Mouse (Mus musculus) gastrocnemius, postnatal 10 days (tissue): ENCODE measurements around the gene Zfp672. TPM values are rescaled to one million over a fixed set of nuclear protein-coding genes. Genes with fewer than 3 reads are reported as not detected.
"Not testable (repeated sequence)": the region's sequence is repeated elsewhere in the genome, so short reads cannot be mapped to it uniquely, and the experiment has no call there.

ENCODE experiments used
- DNase-seq: peaks from one replicate; pipeline ENCODE4 v3.0.0; 2021; ENCODE audit warnings: mixed read lengths
- long read RNA-seq, 2 experiments: library from polyadenylated mRNA; stranded (forward); transcript quantifications; one replicate each; pipeline ENCODE4 v2.0.0; 2021
- total RNA-seq, 2 experiments: library from RNA; stranded (reverse); gene quantifications; 2 replicates each; pipeline ENCODE4 v1.2.3; 2021

Gene Zfp672
- total RNA-seq, result 10 to 100 TPM; 31.0 to 41.3 TPM
- long read RNA-seq, experiment 1, partial matches to known transcripts, result 0 of 35 reads
- long read RNA-seq, experiment 1, other reads (novel, unspliced or antisense), result 25 of 35 reads
- long read RNA-seq, experiment 2, transcript Zfp672-206 (3 exons, 426 nt), result major isoform, 5 of 37 reads
- long read RNA-seq, experiment 2, partial matches to known transcripts, result 1 of 37 reads
- long read RNA-seq, experiment 2, other reads (novel, unspliced or antisense), result 18 of 37 reads

DNA sequence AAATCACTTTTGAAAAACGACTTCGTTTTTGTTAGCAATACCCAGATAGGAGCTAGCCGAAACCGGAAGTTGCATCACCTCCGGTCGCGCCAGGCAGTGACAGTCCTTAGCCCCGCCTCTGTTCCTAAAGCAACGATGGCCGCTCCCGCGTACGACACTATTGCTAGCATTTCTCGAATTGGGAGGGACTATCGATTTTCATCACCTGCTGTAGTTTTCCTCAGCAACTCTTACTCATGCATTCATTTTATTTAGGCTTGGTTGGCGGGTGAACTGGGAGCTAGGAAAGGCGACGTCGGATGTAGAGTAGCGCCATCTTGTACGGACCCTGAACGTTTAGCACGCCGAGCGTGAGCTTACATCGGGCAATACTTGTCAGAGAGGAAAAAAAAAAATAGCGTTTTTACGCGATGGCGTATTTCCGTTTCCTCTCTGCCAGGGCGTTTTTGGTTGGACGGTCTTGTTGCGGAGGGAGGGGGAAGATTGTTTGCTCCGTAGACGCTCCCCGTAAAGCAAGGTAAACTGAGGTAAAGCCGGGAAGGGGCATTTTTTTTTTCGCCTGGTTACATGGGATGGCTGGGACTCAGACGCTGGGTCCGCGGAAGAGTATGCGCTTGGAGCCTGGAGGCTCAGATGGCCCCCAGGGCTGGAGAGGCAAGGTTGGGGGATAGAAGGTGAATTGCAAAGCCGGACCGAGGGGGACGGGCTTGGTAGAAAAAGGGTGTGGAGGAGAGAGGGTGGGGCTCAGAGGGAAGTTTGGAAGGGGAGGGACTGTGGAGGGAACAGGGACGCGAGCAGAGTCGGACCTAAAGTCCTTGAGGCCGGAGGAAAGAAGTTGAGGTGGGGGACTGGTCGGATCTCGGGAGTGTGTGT is at the start of gene Zfp672, which contains the start of gene Sh3bp5l:
Gene Zfp672, minus strand, starts transcription at position 64 of the 873 bp plus-strand sequence.
Gene Sh3bp5l, plus strand, starts transcription at position 449 of the 873 bp plus-strand sequence.
- DNase-seq, result peak; percentile 82

DNA sequence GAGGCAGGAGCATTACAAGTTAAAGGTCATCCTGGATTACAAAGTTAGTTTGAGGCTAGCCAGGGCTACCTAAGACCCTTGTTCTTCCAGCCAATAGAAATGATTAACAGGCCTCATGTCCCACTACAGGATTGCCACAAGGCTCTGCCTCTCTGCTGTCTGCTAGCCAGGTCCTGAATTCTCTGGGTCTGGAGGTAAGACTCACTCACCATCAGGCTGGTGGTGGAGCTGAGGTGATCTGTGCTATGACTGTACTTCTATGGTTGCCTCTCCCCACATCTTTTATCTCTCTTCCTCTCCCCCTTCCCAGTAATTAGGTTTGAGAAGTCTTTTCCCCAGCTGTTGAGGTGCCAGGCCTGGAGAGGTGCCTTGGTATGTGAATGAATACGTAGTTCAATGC is 49.4 kb upstream of the Zfp672 start:
- no peak for DNase-seq

GRCm38 (mm10) chr11:58378763-58379278 is 48.7 kb upstream of the Zfp672 start, which contains the start of gene Lypd8:
Gene Lypd8 (plus strand): TSS chr11:58379043.
- DNase-seq, result no peak

GRCm38 (mm10) chr11:58377686-58378085 is 47.5 kb upstream of the Zfp672 start:
- DNase-seq, result no peak

DNA sequence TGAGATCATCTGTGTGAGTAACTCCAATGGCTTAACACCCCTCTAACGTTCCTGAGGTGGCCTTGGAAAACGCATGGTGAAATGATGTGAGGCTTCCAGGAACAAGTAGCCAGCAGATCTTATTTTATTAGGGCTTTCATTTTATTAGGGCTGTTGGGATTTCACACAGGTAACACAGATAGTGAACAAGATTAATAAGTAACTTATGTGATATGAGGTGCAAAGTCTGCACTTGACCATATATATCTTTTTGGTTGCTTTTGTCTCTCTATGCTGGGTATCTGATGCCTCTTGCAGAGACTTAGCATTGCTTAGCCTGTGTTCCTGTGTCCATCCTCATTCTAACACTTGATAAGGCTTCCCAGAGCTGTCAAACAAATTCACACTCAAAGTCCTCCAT is 47.1 kb upstream of the Zfp672 start:
- DNase-seq, result no peak

- not testable (repeated sequence) for DNase-seq
Measured at GRCm38 (mm10) chr11:58366191-58366590, 36.1 kb upstream of the Zfp672 start.

DNA sequence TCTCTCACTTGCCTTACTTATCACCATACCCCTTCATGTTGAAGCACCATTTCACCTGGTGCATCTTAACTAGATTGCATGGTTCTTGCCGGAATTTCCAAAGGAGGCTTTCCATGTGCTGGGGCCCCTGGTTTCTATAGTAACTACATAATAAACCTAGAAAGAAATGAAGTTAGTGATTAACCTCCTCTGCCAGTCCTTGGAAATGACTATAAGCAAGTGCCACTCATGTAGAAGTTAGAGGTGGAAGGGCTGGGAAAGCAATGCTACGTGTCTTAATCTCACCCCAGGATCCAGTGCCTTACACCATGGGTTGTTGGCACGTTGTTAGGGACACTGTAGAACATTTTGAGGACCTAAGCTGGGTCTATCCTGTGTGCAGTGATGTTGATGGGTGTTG is 34.3 kb upstream of the Zfp672 start:
- no peak for DNase-seq

DNA sequence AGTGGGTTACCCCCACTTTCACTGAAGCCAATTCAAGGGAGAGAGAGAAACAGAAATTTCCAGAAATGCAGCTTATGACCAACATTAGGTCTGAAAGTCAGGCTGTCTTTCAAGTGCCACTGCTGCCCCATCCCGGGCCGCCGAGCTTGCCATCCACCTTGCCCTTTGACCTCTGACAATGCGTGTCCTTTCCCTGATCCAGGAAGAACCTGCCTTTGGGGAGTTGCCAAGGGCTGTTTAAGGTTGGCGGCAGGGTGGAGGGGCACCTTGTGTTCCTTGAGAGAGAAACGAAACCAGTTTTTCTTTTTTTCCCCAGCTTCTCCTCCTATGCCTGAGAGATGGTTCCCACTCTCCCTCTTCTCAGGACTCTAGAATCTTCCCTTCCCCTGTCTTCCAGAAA is 32.4 kb upstream of the Zfp672 start:
- not testable (repeated sequence) for DNase-seq

GRCm38 (mm10) chr11:58357844-58358534 is 27.9 kb upstream of the Zfp672 start:
- DNase-seq, result no peak

GRCm38 (mm10) chr11:58357042-58357441 is 26.9 kb upstream of the Zfp672 start:
- no peak for DNase-seq

DNA sequence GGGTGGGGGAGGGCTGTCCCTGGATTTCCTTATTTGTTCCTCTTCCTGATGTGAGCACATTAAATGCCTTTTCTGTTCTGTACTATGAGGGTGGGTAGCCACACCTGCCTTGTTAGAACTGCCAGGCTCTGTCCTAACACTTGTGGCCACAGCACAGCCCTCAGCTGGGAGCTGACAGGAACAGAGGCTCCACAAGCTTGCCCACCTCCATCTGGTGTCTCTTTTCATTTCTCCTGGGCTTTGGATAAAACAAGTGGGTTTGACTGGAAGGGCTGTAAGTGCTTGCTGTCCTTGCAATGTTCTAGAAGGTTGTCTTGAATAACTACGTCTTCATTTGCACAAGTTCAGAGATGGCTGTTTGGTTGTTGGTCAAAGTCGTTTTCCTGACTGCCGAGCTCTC is 24.8 kb upstream of the Zfp672 start:
- DNase-seq, result no peak

DNA sequence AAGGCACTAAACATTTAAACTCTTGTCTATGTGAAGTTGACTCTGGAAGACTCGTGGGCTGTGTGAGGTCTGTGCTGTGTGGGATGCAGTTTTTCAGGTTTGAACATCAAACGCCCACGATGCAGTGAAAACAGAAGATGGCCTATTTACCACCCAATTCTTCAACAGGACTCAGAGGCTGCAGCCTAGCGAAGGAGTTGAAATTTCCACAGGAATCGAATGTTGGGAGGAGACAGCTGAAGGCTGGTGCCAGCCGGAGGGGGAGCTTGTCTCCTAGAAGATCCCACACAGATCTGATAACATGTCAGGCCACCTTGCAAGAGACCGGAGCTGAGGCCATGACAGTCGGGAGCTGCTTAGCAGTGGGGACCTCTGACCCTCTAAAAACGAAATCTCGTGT is 24.3 kb upstream of the Zfp672 start:
- DNase-seq, result no peak

DNA sequence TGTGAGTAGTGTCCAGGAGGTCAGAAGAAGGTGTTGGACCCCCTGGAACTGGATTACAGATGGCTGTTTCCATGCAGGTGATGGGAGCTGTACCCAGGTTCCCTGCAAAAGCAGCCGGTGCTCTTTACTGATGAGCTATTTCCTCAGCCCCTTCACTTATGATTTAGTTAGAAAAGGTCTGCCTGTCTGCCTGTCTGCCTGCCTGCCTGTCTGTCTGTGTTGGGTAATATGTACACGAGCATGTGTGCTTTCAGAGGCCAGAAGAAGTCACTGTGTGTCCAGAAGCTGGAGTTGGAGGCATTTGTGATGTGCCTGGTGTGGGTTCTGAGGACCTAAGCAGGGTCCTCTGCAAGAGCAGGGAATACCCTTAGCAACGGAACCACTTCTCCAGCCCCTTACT is 23.6 kb upstream of the Zfp672 start:
- no peak for DNase-seq

DNA sequence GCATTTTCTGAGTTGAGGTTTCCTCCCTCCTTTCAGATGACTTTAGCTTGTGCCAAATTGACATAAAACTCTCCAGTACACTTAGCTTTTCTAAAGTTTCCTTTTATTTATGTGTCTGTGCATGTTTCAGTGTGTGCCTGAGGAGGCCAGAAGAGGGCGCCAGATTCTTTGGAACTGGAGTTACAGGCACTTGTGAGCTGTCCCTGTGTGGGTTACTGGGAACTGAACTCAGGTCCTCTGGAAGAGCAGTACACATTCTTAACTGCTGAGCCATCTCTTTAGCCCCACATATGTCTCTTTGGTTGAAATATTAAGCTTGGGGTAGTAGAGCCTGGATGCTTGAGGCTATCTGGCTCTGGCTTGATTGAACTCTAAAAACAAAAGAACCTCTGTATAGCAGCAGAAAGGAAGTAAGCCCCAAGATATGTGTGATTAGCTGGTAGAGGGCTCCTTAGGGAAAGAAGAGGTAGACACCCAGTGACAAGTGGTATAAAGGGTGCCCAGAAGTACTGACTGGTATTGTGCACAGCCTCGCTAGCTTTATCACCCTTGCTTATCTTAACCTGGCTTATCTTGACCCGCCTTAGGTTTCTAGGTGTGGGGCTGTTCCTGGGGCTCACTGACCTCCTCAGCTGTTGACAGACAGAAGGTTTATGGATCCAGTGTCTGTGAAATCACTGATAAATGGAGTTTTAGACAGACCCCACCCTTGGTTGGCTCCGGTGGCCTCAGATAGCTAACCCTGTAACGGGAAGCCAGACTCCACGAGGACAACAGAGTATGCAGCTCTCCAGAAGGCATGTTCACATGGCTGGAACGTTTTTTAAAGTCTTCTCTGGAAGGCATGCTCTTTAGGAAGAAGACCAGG is 22.8 kb upstream of the Zfp672 start:
- DNase-seq, result no peak

GRCm38 (mm10) chr11:58351179-58351578 is 21.0 kb upstream of the Zfp672 start:
- no peak for DNase-seq

- DNase-seq, result no peak
Measured at GRCm38 (mm10) chr11:58350628-58351027, 20.5 kb upstream of the Zfp672 start.

GRCm38 (mm10) chr11:58346745-58347144 is 16.6 kb upstream of the Zfp672 start:
- no peak for DNase-seq

GRCm38 (mm10) chr11:58334746-58335145 is 4.6 kb upstream of the Zfp672 start:
- no peak for DNase-seq

- no peak for DNase-seq
Measured at GRCm38 (mm10) chr11:58331546-58331945, 1.4 kb upstream of the Zfp672 start.

GRCm38 (mm10) chr11:58331149-58331495 is 983 bp upstream of the Zfp672 start:
- DNase-seq, result no peak

DNA sequence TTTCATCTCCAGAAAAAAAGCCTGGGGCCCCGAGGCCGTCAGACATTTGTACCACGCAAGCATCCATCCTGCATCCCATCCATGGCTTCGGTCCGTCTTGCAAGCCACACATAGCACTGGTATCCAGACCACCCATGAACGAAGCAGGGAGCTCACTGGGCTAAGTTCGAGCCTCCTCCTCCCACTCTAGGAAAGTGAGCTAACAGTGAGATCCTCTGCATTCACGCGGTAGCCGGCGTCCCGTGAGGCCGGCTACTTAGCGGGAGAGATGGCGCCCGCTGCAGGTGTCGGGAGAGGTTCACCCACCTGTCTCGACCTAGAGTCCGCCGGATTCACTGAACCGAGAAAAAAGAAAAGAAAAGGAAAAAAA is 248 bp downstream of the Zfp672 start:
- no peak for DNase-seq

DNA sequence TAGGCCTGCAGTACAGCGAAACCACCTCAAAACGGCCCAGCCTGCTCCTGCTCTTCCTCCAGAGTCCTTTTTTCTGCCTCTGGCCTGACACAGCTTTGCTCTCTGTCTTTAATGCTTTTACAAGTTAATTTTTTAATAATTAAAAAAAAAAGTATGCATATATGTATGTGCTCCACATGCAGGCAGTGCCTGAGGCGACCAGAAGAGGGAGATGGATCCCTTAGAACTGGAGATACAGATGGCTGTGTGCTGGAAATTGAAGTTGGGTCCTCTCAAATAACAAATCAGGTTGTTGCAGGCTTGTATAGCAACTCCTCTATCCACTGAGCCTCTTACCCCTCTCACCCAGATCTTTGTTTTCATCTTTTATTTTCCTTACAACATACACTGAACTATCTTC is 3.4 kb downstream of the Zfp672 start:
- no peak for DNase-seq
